In the genomic region with DNA sequence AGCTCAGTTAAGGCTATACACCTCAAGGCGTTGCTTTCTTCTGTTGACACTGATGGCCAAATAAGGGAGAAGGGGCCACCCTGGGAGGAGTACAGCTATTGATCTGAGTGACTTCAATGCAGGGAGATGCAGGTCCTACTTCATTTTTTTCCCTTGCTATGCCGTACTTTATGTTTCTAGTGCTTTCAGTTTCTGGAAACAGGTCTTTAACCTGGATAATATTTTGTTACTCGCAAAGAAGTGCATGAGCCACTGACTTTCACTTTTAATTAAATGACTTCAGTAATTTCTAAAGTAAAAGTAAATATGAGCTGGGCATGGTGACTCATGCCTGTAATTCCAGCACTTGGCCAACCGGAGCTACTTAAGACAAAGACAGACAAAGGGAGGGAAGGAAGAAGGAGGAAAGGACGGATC, we compare ENCODE assay signal across 7 mouse cellular contexts. TPM values are rescaled to one million over a fixed set of nuclear protein-coding genes. Genes with fewer than 3 reads are reported as not detected.
A peak's percentile ranks its signal among the peaks of the same experiment; 100 is the strongest.
DNase-seq lines count a peak whose midpoint lies in the region; ATAC-seq and TF ChIP-seq lines count a peak whose summit lies in the region.

No protein-coding gene starts in this region.

- H3K4me1 ChIP-seq in embryonic facial prominence, embryonic 11.5 days (ENCODE audit: control insufficient read depth, insufficient read depth, low read length), result no peaks in the 10 kb centered on the region
- H3K4me1 ChIP-seq in hindbrain, embryonic 16.5 days (ENCODE audit: control insufficient read depth, insufficient read depth, low read depth, low read length), result peaks cover 15% of the 10 kb centered on the region

- H3K9me3 ChIP-seq in embryonic facial prominence, embryonic 11.5 days (replicated peaks; ENCODE audit: control insufficient read depth, low read length), result no peaks in the 10 kb centered on the region
- no peaks in the 10 kb centered on the region for H3K9me3 ChIP-seq in hindbrain, embryonic 16.5 days (ENCODE audit: control insufficient read depth, low read length)

- H3K36me3 ChIP-seq in C2C12 (ENCODE audit: control insufficient read depth, insufficient read depth), result no peaks in the 10 kb centered on the region
- no peaks in the 10 kb centered on the region for H3K36me3 ChIP-seq in embryonic facial prominence, embryonic 11.5 days (replicated peaks; ENCODE audit: control insufficient read depth, insufficient read depth, low read depth, low read length)
- H3K36me3 ChIP-seq in hindbrain, embryonic 16.5 days (ENCODE audit: control insufficient read depth, insufficient read depth, low read length), result no peaks in the 10 kb centered on the region

- no peak overlapping the region; the same call in 1 of the 2 replicates for H3K9ac ChIP-seq in embryonic facial prominence, embryonic 11.5 days (replicated peaks; ENCODE audit: low read length)
- H3K9ac ChIP-seq in hindbrain, embryonic 16.5 days (ENCODE audit: low read depth, low read length), result peak overlapping the region; percentile 97

- peak; percentile 90 for DNase-seq in 416B (ENCODE audit: low read depth)
- DNase-seq in embryonic facial prominence, embryonic 11.5 days (ENCODE audit: low spot score), result peak; percentile 46
- DNase-seq in lung, postnatal 36 days, result peak; percentile 58
- DNase-seq in layer of hippocampus, postnatal 36 days, result no peak
- no peak for DNase-seq in adrenal gland, adult 8-10 months

- 21% methylated on average over 5 of the region's 5 CpGs for WGBS in embryonic facial prominence, embryonic 11.5 days
- 19% methylated on average over 5 of the region's 5 CpGs for whole genome bisulfite sequencing in hindbrain, embryonic 16.5 days

- ATAC-seq in embryonic facial prominence, embryonic 11.5 days (replicated peaks; ENCODE audit: insufficient number of reproducible peaks, low FRiP score, low TSS enrichment, low read depth), result no peak
- ATAC-seq in hindbrain, embryonic 16.5 days, result no peak

- no peak for TF ChIP-seq CTCF in C2C12 (IDR thresholded peaks at IDR 0.05; ENCODE audit: control insufficient read depth, insufficient read depth, insufficient read length)

- H3K27ac ChIP-seq in embryonic facial prominence, embryonic 11.5 days (replicated peaks; ENCODE audit: low read depth, low read length), result no peak overlapping the region; the same call in 1 of the 2 replicates
- peak overlapping the region; percentile 34; the same call in 1 of the 2 replicates for H3K27ac ChIP-seq in hindbrain, embryonic 16.5 days (ENCODE audit: low read depth, low read length)

- H3K4me2 ChIP-seq in embryonic facial prominence, embryonic 11.5 days (ENCODE audit: low read depth, low read length), result peak overlapping the region; percentile 83
- H3K4me2 ChIP-seq in hindbrain, embryonic 16.5 days (ENCODE audit: low read length), result peak overlapping the region; percentile 71

- H3K79me3 ChIP-seq in C2C12 (ENCODE audit: low read depth), result peaks cover 6% of the 10 kb centered on the region

- peak overlapping the region; percentile 40 for H3ac ChIP-seq in C2C12 (ENCODE audit: control insufficient read depth, insufficient read length, low read depth)

- peaks cover 22% of the 10 kb centered on the region for H3K79me2 ChIP-seq in C2C12 (ENCODE audit: control insufficient read depth, insufficient read depth)

- peak overlapping the region; percentile 63 for H3K4me3 ChIP-seq in C2C12 (ENCODE audit: insufficient read depth, poor library complexity, severe bottlenecking)
- H3K4me3 ChIP-seq in embryonic facial prominence, embryonic 11.5 days (ENCODE audit: low read depth, low read length), result peak overlapping the region; percentile 80
- peak overlapping the region; percentile 82 for H3K4me3 ChIP-seq in hindbrain, embryonic 16.5 days (ENCODE audit: low read length)

- no peaks in the 10 kb centered on the region for H3K27me3 ChIP-seq in C2C12 (ENCODE audit: control insufficient read depth, insufficient read depth, insufficient read length)
- H3K27me3 ChIP-seq in embryonic facial prominence, embryonic 11.5 days (ENCODE audit: control insufficient read depth, insufficient read depth, low read length), result no peaks in the 10 kb centered on the region
- H3K27me3 ChIP-seq in hindbrain, embryonic 16.5 days (replicated peaks; ENCODE audit: control insufficient read depth, insufficient read depth, low read length), result no peaks in the 10 kb centered on the region

TF ChIP-seq in C2C12, 6 proteins besides CTCF, POLR2A, EP300 and RAD21:
- no peak for TF ChIP-seq MAX (IDR thresholded peaks at IDR 0.05)
- TF ChIP-seq FOSL1 (IDR thresholded peaks at IDR 0.05; ENCODE audit: insufficient read depth, low read length, poor library complexity, severe bottlenecking), result peak; percentile 43

RNA-seq across cellular contexts. Expression of a gene that starts 1.0 kb away (rescaled TPM):
- 4.8 TPM for polyA plus RNA-seq in C2C12 (2012; fragmentation: generic; extraction: Trizol)
- 22.1 and 24.3 TPM in 2 replicates for polyA plus RNA-seq in embryonic facial prominence, embryonic 11.5 days (2014; fragmentation: Nextera tagmentation; extraction: Ambion mirVana)
- 68.1 and 73.3 TPM in 2 replicates for polyA plus RNA-seq in hindbrain, embryonic 16.5 days (2015; fragmentation: Nextera tagmentation; extraction: Ambion mirVana)
- 10 to 100 TPM; 32.9 to 39.3 TPM for total RNA-seq in layer of hippocampus, postnatal 36 days (2021)
- 1 to 10 TPM; 4.2 to 6.4 (median 5.3) TPM for total RNA-seq in adrenal gland, adult 8-10 months (2022)

Comparison
In these comparisons a context has a peak if more than half of its experiments do, and no peak if none do; other contexts are left out.
1. DNase-seq: peak in 416B (single experiment), embryonic facial prominence, embryonic 11.5 days (single experiment) and lung, postnatal 36 days (single experiment); none in layer of hippocampus, postnatal 36 days (0 of 2) and adrenal gland, adult 8-10 months (single experiment).
2. Peak in every context shown above with its lines, with median percentiles within 50 percentile points of each other: H3K4me3 ChIP-seq.